Mouse (Mus musculus) liver, embryonic 14.5 days (tissue): Measurements from ENCODE around the gene Caskin2.

ENCODE experiments used
- CTCF ChIP-seq: IDR thresholded peaks from 2 replicates; pipeline ENCODE4 v1.5.1; 2016; ENCODE audit warnings: antibody characterized with exemption, low read depth, control low read depth
- EP300 ChIP-seq: IDR thresholded peaks from 2 replicates; pipeline ENCODE4 v1.6.1; 2016; ENCODE audit warnings: antibody characterized with exemption, low read depth

GRCm38 (mm10) chr11:115824813-115825212, 11.4 kb upstream of the Caskin2 start:
- no peak for TF ChIP-seq CTCF
- TF ChIP-seq EP300: no peak
